Mouse (Mus musculus): ENCODE data around the gene Acr.

Gene Acr

GRCm38 (mm10) chr15:89622312-89622958, 54.3 kb downstream of the Acr start:
- peak in 1 of 2 experiments; percentile 43 for DNase-seq (ENCODE audit: low spot score in 2 of 2)

GRCm38 (mm10) chr15:89622959-89623625, 55.0 kb downstream of the Acr start:
- DNase-seq (ENCODE audit: low spot score in 2 of 2): no peak

GRCm38 (mm10) chr15:89623626-89623959, 55.5 kb downstream of the Acr start:
- DNase-seq (ENCODE audit: low spot score in 2 of 2): peak; percentile 38 to 75

Data from frontal cortex, postnatal 14 days (tissue).